Mouse (Mus musculus) ES-Bruce4 (cell line): ENCODE measurements around the gene AC161166.1.

ENCODE experiments used
- CTCF ChIP-seq: IDR thresholded peaks from one replicate; pipeline ENCODE4 v1.8.1; 2011; ENCODE audit warnings: low read depth, low read length
- EP300 ChIP-seq: IDR thresholded peaks from 2 replicates; pipeline ENCODE4 v1.6.1; 2011; ENCODE audit warnings: low read depth, low read length; ENCODE audit not compliant: insufficient read depth

DNA sequence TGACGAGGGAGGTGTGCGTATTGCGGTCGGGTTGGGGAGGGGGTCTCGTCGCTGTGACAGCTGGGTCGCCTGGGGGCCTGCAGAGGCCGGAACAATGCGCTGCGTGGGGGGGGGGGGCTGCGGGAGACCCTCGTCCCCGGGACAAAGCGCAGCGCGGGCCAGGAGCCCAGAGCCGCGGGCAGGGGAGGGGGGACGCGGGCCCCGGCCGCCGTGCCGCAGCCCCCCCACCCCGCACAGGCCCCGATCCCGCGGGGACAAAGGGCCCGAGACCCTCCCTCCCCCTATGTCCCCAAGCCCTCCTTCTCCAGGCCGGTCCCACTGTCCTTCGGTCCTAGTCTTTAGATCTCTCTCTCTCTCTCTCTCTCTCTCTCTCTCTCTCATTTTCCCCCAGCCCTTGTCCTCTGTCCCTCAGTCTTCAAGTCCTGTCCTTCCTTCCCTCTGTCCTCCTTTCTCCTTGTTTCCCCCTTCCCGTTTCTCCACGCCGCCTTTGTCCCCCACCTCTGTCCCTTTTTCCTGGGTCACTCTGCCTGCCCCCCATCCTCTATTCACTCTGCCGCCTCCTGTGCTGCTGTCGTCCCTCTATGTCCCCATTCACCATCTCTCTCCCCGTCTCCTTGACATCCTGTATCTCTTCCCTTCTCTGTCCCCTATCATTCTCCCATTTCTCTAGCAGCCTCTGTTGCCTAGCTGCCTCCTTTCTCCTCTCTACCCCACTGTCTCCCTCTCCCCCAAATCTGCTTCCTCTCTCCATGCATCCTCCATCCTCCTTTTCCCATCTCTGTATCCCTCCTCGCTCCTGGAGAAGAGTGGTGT is 29.8 kb downstream of the AC161166.1 start:
- TF ChIP-seq CTCF = no peak
- TF ChIP-seq EP300 = no peak
